Mouse (Mus musculus) hindbrain, embryonic 10.5 days (tissue): ENCODE results near the gene Hist1h2bg. TPM values are rescaled to one million over a fixed set of nuclear protein-coding genes. Genes with fewer than 3 reads are reported as not detected.
A peak's percentile ranks its signal among the peaks of the same experiment; 100 is the strongest.
"Not testable (repeated sequence)": the region's sequence is repeated elsewhere in the genome, so short reads cannot be mapped to it uniquely, and the experiment has no call there.

Experiments
- DNase-seq: peaks from one replicate; pipeline ENCODE4 v3.0.0-alpha.2; 2017; ENCODE audit warnings: low spot score
- H3K27ac ChIP-seq: fragments of 300-500 bp; sonication (generic); 2 replicates; pipeline ENCODE4 v1.5.1; 2016; ENCODE audit warnings: mild to moderate bottlenecking, moderate library complexity
- H3K27me3 ChIP-seq: fragments of 300-500 bp; sonication (generic); 2 replicates; pipeline ENCODE4 v1.6.1; 2016; ENCODE audit warnings: mild to moderate bottlenecking; ENCODE audit not compliant: poor library complexity, insufficient read depth, severe bottlenecking
- H3K36me3 ChIP-seq: fragments of 300-500 bp; sonication (generic); 2 replicates; pipeline ENCODE4 v1.6.1; 2016; ENCODE audit warnings: mild to moderate bottlenecking, moderate library complexity
- H3K4me1 ChIP-seq: fragments of 300-500 bp; sonication (generic); replicated peaks from 2 replicates; pipeline ENCODE4 v1.6.1; 2016; ENCODE audit warnings: mild to moderate bottlenecking
- H3K4me3 ChIP-seq: fragments of 300-500 bp; sonication (generic); 2 replicates; pipeline ENCODE4 v1.5.1; 2016; ENCODE audit warnings: mild to moderate bottlenecking, moderate library complexity
- H3K9me3 ChIP-seq: fragments of 300-500 bp; sonication (generic); 2 replicates; pipeline ENCODE4 v1.6.1; 2016; ENCODE audit warnings: mild to moderate bottlenecking, moderate library complexity
- WGBS: fragments of 180-500 bp; shearing (Covaris S2); methylation state at CpG from one replicate; pipeline ENCODE4 v1.1.7; 2016; 5-methylcytosine and 5-hydroxymethylcytosine counted together
- polyA plus RNA-seq: library from polyadenylated mRNA; unstranded; fragments of >200 nt; fragmentation: Nextera tagmentation; extraction: Ambion mirVana; gene quantifications from 2 replicates; pipeline ENCODE4 v1.2.1, GENCODE M21; 2016

The Hist1h2bg gene
- polyA plus RNA-seq, 1 experiment from 2014 or later: 7.3 TPM

DNA sequence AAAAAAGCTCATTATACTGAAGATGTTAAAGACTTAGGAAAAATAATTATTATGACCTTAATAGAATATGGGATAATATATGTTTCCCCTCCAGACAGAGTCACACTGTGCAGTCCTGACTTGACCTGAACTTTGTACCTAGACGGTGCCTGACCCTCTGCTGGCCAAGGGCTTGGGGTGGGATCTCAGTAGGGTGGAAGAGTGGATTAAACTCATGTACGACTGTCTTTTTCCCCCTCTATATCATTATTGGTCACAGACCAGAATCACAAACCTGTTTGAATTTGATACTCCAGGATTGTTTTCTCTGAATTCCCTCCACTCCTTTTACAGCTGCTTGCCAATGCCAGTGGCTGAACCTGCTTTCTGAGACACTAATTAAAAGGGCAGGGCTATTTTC, 10.5 kb upstream of the Hist1h2bg start:
- H3K27ac ChIP-seq: peak overlapping the region; percentile 74
- H3K4me1 ChIP-seq, H3K9me3 ChIP-seq, H3K27me3 ChIP-seq, H3K36me3 ChIP-seq, DNase-seq: not testable (repeated sequence)
- peak overlapping the region; percentile 21; the same call in 1 of the 2 replicates for H3K4me3 ChIP-seq
- 23% methylated on average over 2 of the region's 2 CpGs for WGBS

GRCm38 (mm10) chr13:23561531-23561882, 9.7 kb upstream of the Hist1h2bg start:
- not testable (repeated sequence) for DNase-seq
- WGBS: 1% methylated on average over 2 of the region's 5 CpGs

DNA sequence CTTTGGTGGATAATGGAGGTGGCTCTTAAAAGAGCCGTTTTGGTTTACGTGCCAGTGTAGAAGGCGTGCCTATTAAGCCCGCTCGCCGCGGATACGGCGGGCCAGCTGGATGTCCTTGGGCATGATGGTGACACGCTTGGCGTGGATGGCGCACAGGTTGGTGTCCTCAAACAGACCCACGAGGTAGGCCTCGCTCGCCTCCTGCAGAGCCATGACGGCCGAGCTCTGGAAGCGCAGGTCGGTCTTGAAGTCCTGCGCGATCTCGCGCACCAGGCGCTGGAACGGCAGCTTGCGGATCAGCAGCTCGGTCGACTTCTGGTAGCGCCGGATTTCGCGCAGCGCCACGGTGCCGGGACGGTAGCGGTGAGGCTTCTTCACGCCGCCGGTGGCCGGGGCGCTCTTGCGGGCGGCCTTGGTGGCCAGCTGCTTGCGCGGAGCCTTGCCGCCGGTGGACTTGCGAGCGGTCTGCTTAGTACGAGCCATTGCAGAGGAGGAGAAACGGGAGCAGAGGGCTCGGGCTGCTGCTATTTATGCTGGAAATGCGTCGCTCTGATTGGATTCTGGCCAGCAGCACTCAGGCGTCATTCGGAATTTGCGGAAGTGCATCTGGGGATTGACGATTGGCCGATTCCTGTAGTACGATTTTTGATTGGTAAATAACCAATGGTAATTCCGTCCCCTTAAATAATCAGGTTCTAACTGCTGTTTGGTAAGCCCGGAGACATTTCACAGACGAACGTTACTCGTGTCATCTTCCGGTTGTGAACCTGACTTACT, 9.1 kb upstream of the Hist1h2bg start, which contains the start of gene Hist1h3e:
Gene Hist1h3e (minus strand): TSS at position 487 of the 777 bp plus-strand sequence.
- not testable (repeated sequence) for H3K9me3 ChIP-seq, H3K27me3 ChIP-seq, H3K4me1 ChIP-seq, H3K36me3 ChIP-seq
- WGBS: under 1% methylated on average over 67 of the region's 67 CpGs
- Histone ChIP-seq H3K27ac (peak within 1 kb of the TSS; percentile 98), H3K4me3 (peak within 1 kb of the TSS; percentile 54)
- DNase-seq: peak; percentile 93

More at GRCm38 (mm10) chr13:23561531-23561882, 9.7 kb upstream of the Hist1h2bg start:
- H3K27ac ChIP-seq: peak overlapping the region; percentile 98; the same call in 1 of the 2 replicates
- H3K36me3 ChIP-seq, H3K9me3 ChIP-seq, H3K4me1 ChIP-seq, H3K27me3 ChIP-seq: not testable (repeated sequence)
- H3K4me3 ChIP-seq: peak overlapping the region; percentile 54

GRCm38 (mm10) chr13:23562699-23563462, 8.3 kb upstream of the Hist1h2bg start:
- H3K4me3 ChIP-seq: peak overlapping the region; percentile 54
- no peaks in the 10 kb centered on the region for H3K9me3 ChIP-seq
- H3K36me3 ChIP-seq: no peaks in the 10 kb centered on the region
- WGBS: 4% methylated on average over 18 of the region's 18 CpGs
- DNase-seq: peak; percentile 47
- H3K27ac ChIP-seq: peak overlapping the region; percentile 98
- no peaks in the 10 kb centered on the region for H3K27me3 ChIP-seq
- H3K4me1 ChIP-seq: 0 out of 2 replicates have a peak, but pooled peaks cover 5% of the 10 kb centered on the region

GRCm38 (mm10) chr13:23564482-23564881, 6.7 kb upstream of the Hist1h2bg start:
- Histone ChIP-seq H3K9me3 (no peaks in the 10 kb centered on the region), H3K27me3 (no peaks in the 10 kb centered on the region), H3K36me3 (no peaks in the 10 kb centered on the region), H3K4me3 (no peak overlapping the region), H3K27ac (peak overlapping the region; percentile 98), H3K4me1 (0 out of 2 replicates have a peak, but pooled peaks cover 5% of the 10 kb centered on the region)
- no peak for DNase-seq
- WGBS: 78% methylated on average over 2 of the region's 2 CpGs

DNA sequence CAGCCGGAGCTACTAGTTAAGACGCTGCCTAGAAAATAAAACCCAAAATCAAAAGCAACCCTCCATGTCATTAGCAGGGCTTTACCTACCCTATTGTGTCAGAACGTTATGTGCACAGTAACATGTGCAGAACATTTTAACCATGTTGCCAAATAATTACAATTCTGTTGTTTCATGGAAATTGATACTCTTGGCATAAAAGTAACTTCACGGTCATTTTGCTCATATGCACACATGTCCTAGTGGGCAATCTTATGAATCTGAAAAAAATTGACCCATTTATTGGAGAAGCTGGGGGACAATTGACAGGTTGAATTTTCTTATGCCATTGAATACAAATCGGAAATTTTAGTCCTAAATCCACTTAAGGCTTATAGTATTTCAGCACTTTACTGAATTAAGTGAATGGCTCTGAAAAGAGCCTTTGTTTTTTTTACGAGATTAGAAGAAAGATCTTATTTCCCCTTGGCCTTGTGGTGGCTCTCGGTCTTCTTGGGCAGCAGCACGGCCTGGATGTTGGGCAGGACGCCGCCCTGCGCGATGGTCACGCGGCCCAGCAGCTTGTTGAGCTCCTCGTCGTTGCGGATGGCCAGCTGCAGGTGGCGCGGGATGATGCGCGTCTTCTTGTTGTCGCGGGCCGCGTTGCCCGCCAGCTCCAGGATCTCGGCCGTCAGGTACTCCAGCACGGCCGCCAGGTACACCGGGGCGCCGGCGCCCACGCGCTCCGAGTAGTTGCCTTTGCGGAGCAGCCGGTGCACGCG, 755 bp upstream of the Hist1h2bg start:
- 2% methylated on average over 29 of the region's 41 CpGs for WGBS
- Histone ChIP-seq H3K4me3 (peak overlapping the region; percentile 56), H3K4me1 (peaks cover 22% of the 10 kb centered on the region), H3K27ac (peak overlapping the region; percentile 98)
- H3K9me3 ChIP-seq, H3K36me3 ChIP-seq, H3K27me3 ChIP-seq, DNase-seq: not testable (repeated sequence)

GRCm38 (mm10) chr13:23571504-23572217, 465 bp downstream of the Hist1h2bg start:
- WGBS: under 1% methylated on average over 16 of the region's 34 CpGs

DNA sequence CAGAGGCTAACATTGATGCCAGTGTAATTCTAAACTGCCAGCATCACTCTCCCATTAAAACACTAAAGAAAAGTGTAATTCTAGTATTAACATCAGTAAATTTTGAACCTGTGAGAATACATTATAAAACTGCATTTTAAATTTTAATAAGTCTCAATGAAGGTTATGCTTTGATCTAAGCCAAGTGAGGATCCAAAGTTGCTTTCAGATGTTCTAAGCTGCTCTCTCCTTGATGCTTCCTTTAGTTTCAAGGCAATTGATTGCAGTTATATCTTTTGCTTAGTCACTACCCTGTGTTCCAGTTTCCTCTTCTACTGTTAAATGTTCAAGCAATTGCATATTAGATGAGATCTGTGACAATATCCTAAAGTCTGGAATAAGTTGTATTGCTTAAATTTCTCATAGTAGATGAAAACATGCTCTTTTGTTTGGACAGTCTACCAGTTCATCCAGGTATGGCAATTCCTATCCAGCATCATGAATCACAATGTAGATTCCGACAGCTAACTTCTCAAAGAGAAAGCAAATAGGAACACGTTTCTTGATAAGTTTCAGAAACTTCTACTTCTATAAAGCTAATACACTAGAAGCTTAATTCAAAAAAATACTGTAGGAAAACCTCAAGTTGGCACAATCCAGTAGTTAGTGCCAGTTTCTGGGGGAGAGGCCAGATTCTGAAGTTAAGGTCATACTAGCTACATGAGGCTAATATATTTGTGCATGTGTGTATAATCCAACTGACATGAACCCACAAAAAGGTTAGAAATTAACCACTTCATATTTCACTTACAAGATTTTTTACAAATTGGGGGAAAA, 1.2 kb downstream of the Hist1h2bg start:
- Histone ChIP-seq H3K27ac (peak overlapping the region; percentile 91), H3K4me1 (peaks cover 38% of the 10 kb centered on the region), H3K4me3 (peak overlapping the region; percentile 56), H3K36me3 (no peaks in the 10 kb centered on the region), H3K27me3 (no peaks in the 10 kb centered on the region), H3K9me3 (no peaks in the 10 kb centered on the region)
- DNase-seq: no peak
- 45% methylated on average over 2 of the region's 2 CpGs for WGBS

More at GRCm38 (mm10) chr13:23571504-23572217, 465 bp downstream of the Hist1h2bg start:
- H3K27me3 ChIP-seq, H3K9me3 ChIP-seq, DNase-seq, H3K36me3 ChIP-seq: not testable (repeated sequence)
- Histone ChIP-seq H3K4me1 (peaks cover 30% of the 10 kb centered on the region), H3K4me3 (peak overlapping the region; percentile 56), H3K27ac (peak overlapping the region; percentile 98)

DNA sequence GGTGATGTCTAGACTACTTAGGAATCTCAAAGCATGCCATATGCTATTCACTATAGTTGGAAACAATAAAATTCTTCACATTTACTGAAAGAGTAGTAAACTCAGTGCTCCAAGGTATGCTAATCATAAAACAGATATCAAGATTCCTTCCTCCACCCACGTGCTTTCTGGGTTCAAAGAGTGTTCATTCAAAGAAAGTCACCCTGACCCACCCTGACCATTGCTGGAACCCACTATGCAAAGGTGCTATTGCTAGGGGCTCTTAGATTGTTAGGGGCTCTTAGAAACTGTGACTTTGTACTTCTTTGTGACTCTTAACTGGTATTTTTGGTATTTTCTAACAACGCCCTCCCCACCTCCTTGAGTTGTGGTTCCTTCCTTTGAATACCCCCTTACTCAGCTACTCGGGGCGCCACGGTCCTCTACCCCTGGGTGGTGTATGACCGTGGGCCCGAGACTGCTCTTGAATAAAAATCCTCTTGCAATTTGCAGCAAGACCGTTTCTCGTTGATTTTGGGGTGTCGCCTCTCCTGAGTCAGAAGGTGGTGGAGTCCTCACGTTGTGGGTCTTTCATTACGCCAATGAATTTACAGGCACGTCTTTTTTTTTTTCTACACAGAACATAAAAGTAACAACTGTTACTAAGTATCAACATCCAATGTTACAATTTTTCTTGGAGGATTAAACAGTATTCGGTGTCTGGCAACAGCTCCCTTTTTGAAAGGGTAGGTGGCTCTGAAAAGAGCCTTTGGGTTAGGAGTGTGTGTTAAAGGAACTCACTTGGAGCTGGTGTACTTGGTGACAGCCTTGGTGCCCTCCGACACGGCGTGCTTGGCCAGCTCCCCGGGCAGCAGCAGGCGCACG, 2.1 kb downstream of the Hist1h2bg start:
- 8% methylated on average over 20 of the region's 20 CpGs for WGBS
- not testable (repeated sequence) for DNase-seq
- peak overlapping the region; percentile 56 for H3K4me3 ChIP-seq

DNA sequence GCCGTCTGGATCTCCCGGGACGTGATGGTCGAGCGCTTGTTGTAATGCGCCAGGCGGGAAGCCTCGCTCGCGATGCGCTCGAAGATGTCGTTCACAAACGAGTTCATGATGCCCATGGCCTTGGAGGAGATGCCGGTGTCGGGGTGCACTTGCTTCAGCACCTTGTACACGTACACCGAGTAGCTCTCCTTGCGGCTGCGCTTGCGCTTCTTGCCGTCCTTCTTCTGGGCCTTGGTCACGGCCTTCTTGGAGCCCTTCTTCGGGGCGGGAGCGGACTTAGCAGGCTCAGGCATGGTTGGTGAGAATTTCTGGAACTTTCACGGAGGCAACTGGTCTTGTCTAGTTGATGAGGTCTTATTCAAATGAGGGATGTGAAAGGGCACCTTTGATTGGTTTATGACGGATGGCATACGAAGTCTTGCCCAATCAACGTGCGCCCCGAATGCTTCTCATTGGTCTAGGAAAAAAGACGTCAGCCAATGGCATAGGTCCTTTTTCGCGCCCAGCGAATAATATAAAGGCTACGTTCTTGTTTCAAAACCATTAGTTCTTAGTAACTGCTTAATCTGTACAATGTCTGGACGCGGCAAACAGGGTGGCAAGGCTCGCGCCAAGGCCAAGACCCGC, 2.8 kb downstream of the Hist1h2bg start, which contains the start of the genes Hist1h2bf and Hist1h2ad:
Gene Hist1h2bf (minus strand): TSS at position 299 of the 627 bp plus-strand sequence.
Gene Hist1h2ad (plus strand): TSS at position 484 of the 627 bp plus-strand sequence.
- Histone ChIP-seq H3K4me3 (peak within 1 kb of the TSS; percentile 62), H3K4me1 (peaks cover 38% of the 10 kb centered on the region), H3K27ac (peak within 1 kb of the TSS; percentile 91)
- H3K36me3 ChIP-seq, H3K27me3 ChIP-seq, H3K9me3 ChIP-seq: not testable (repeated sequence)
- peak; percentile 91 for DNase-seq
- WGBS: under 1% methylated on average over 42 of the region's 42 CpGs

More for the DNA sequence above, 2.1 kb downstream of the Hist1h2bg start:
- H3K27me3 ChIP-seq, H3K9me3 ChIP-seq, H3K36me3 ChIP-seq: not testable (repeated sequence)
- Histone ChIP-seq H3K4me1 (peaks cover 38% of the 10 kb centered on the region), H3K27ac (peak overlapping the region; percentile 91)
